Mouse (Mus musculus): ENCODE results near the gene Pogk.

GRCm38 (mm10) chr1:166379013-166379629 is 30.5 kb downstream of the Pogk start, which contains the start of gene Tada1:
- no peak for TF ChIP-seq CTCF (IDR thresholded peaks at IDR 0.05; ENCODE audit: extremely low read depth, insufficient read depth, low read length)
- TF ChIP-seq POLR2A (IDR thresholded peaks at IDR 0.05; ENCODE audit: extremely low read depth, insufficient read depth, low read length), result peak; percentile 71; the same call in 1 of the 2 replicates
